Mouse (Mus musculus) E14TG2a.4 (cell line): ENCODE results near the gene Ccnl1.

Source experiments
- H3K27me3 ChIP-seq: 2 replicates; pipeline ENCODE4 v1.6.1; 2014; ENCODE audit warnings: low read length, control low read depth; ENCODE audit not compliant: insufficient read depth
- H3K36me3 ChIP-seq: 2 replicates; pipeline ENCODE4 v1.6.1; 2014; ENCODE audit warnings: low read length, control low read depth; ENCODE audit not compliant: insufficient read depth
- H3K4me1 ChIP-seq: replicated peaks from 2 replicates; pipeline ENCODE4 v1.6.1; 2014; ENCODE audit warnings: low read depth, low read length, control low read depth
- H3K4me3 ChIP-seq: replicated peaks from 2 replicates; pipeline ENCODE4 v1.5.1; 2014; ENCODE audit warnings: mild to moderate bottlenecking, low read length
- H3K9me3 ChIP-seq: 2 replicates; pipeline ENCODE4 v1.6.1; 2014; ENCODE audit warnings: low read length, control low read depth
- CTCF ChIP-seq: conservative IDR thresholded peaks from 2 replicates; pipeline ENCODE4 v1.5.1; 2014; ENCODE audit warnings: low read length
- NANOG ChIP-seq: IDR thresholded peaks from 2 replicates; pipeline ENCODE4 v1.6.1; 2014; ENCODE audit warnings: borderline replicate concordance, low read length, mixed read lengths
- POU5F1 ChIP-seq: IDR thresholded peaks from 2 replicates; pipeline ENCODE4 v1.6.1; 2014; ENCODE audit warnings: low read length, borderline replicate concordance

The Ccnl1 gene

DNA sequence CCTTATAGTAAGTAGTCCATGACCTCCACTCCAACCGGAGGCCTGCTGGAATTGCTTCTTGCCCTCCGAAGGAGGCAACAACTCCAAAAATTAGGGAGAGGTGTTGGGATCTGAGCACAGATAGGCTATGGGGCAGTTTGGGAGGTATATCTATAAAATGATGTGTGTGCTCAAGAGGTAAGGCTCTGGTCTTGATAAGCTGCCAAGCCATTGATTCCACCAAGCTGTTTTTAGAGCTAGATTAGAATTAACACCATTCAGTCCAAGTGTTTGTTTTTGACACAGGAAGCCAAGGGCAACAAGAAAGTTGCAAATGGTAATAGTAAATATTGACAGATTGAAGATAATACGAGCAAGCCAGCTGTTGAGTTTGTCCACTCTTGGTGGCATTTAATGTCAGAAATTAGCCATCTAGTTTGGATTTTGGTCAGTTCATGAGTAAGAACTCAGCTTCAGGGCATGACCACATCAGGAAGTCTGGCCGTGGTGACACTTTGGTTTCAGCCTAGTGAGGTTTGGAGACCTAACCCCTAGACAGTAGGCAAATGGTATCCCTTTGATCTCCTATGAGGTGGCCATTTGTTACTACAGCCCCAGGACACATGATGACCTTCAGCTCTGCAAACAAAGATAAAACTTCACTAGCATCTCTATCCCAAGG lies 4.4 kb upstream of the Ccnl1 start:
- Histone ChIP-seq H3K36me3 (peaks cover 9% of the 10 kb centered on the region), H3K9me3 (no peaks in the 10 kb centered on the region), H3K4me3 (no peak overlapping the region), H3K4me1 (peaks cover 17% of the 10 kb centered on the region), H3K27me3 (no peaks in the 10 kb centered on the region)
- no peak for TF ChIP-seq NANOG
- TF ChIP-seq CTCF: no peak
- TF ChIP-seq POU5F1: no peak

DNA sequence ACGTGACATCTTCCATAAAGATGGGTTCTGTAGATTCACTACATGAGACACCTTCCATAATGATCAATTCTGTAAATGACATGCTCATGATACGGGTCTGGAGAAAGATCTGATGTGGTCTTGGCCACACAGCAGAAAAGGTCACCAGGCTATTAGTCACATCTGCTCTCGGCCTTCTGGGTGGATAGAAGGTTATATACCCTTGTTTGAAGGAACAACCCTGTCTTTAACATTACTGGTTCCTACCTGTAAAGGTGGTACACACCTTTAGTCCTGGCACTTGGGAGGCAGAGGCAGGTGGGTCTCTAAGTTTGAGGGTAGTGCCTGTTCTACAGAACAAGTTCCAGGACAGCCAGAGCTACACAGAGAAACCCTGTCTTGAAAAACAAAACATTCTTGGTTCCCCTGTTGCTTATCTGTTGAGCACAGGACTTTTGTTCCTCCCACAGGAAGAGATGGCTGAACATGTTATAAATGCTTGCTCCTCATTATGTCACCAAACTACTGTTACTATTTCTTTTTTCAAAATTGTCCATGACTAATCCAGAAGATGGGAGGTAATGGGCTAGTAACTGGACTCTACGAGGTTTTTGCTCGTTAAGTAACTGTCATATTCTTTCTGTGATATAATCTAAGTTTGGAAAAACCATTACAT lies 2.4 kb upstream of the Ccnl1 start:
- Histone ChIP-seq H3K4me3 (no peak overlapping the region), H3K27me3 (no peaks in the 10 kb centered on the region), H3K4me1 (peaks cover 26% of the 10 kb centered on the region), H3K9me3 (no peaks in the 10 kb centered on the region), H3K36me3 (peaks cover 27% of the 10 kb centered on the region)
- TF ChIP-seq NANOG: no peak
- no peak for TF ChIP-seq POU5F1
- no peak for TF ChIP-seq CTCF

DNA sequence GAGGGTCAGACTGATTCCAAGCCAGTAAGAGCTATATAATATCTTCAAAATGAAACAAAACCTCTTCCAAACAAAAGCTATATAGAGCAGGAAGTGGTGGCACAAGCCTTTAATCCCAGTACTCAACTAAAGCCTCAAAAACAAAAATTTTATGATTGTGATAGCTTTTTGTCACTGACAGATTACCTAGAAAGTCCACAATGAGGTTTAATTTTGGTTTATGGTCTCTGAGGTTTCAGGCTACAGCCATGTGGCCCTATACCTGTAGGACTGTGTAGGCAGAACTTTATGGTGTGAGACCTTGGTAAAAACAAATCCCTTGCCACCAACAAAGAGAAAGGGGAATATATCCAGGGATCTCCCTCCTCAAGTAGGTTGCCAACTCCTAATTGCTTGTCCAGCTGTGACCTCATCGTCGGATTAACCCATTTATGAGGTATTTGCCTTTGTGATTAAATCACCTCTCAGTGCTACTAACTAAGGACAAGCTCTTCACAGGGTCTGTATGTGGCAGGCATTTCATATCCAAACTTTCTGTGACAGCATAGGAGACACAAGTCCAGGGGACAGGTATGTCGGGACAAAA lies 1.5 kb upstream of the Ccnl1 start:
- Histone ChIP-seq H3K4me1 (peaks cover 35% of the 10 kb centered on the region), H3K4me3 (no peak overlapping the region), H3K9me3 (no peaks in the 10 kb centered on the region), H3K27me3 (no peaks in the 10 kb centered on the region), H3K36me3 (peaks cover 36% of the 10 kb centered on the region)
- TF ChIP-seq NANOG: no peak
- no peak for TF ChIP-seq POU5F1
- no peak for TF ChIP-seq CTCF

DNA sequence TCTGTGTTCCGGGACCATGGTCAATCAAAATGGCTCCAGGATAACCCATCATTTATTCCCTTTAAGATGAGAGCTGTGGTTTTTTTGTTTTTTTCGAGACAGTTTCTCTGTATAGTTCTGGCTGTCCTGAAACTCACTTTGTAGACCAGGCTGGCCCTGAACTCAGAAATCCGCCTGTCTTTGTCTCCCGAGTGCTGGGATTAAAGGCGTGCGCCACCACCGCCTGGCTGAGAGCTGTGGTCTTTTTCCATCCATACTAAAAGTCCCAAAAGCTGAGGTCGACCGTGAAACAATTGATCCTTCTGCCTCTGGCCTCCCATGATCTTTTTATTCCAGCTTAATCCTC lies 764 bp upstream of the Ccnl1 start:
- Histone ChIP-seq H3K36me3 (peaks cover 43% of the 10 kb centered on the region), H3K4me3 (peak overlapping the region; percentile 87), H3K27me3 (no peaks in the 10 kb centered on the region), H3K9me3 (no peaks in the 10 kb centered on the region), H3K4me1 (peaks cover 42% of the 10 kb centered on the region)
- no peak for TF ChIP-seq CTCF
- TF ChIP-seq NANOG: no peak
- no peak for TF ChIP-seq POU5F1

DNA sequence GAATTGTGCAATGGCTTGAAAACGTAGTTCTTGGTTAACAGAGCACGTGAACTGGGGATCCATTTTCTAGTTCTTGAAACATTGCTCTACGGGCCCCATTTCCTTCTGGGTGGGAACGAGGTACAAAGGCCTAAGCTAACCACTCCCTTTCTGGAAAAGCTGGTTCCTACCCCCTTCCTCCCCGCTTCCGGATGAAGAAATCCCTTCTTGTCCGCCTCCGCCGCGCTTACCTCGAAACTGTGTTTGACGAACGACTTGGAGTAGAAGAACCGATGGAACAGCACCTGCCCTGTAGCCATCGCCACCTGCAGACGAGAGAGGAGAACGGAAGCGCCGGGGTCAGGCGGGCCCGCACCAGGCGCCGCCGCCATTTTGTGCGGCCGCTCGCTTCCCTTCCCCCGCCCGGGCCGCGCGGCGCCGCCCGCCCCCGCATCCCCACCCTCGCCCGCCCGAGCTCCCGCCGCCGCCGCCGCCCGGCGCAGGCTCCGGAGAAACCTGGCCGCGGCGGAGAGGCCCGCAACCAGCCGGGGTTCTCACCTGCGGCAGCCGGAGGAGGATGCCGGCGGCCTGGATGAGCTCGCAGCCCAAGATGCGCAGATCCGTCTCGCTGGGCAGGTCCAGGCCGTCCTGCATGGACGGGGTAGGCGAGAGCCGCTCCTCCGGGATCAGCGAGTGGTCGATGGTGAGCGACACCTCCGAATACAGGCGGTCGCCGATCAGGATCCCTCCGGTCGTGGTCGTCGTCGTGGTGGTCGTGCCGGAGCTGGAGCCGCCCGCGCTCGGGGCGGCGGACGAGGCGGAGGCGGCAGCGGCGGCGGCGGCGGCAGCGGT lies 563 bp downstream of the Ccnl1 start:
- Histone ChIP-seq H3K9me3 (no peaks in the 10 kb centered on the region), H3K36me3 (peaks cover 56% of the 10 kb centered on the region), H3K27me3 (no peaks in the 10 kb centered on the region), H3K4me1 (peaks cover 55% of the 10 kb centered on the region), H3K4me3 (peak overlapping the region; percentile 87)
- TF ChIP-seq CTCF (no peak), POU5F1 (no peak), NANOG (no peak)

DNA sequence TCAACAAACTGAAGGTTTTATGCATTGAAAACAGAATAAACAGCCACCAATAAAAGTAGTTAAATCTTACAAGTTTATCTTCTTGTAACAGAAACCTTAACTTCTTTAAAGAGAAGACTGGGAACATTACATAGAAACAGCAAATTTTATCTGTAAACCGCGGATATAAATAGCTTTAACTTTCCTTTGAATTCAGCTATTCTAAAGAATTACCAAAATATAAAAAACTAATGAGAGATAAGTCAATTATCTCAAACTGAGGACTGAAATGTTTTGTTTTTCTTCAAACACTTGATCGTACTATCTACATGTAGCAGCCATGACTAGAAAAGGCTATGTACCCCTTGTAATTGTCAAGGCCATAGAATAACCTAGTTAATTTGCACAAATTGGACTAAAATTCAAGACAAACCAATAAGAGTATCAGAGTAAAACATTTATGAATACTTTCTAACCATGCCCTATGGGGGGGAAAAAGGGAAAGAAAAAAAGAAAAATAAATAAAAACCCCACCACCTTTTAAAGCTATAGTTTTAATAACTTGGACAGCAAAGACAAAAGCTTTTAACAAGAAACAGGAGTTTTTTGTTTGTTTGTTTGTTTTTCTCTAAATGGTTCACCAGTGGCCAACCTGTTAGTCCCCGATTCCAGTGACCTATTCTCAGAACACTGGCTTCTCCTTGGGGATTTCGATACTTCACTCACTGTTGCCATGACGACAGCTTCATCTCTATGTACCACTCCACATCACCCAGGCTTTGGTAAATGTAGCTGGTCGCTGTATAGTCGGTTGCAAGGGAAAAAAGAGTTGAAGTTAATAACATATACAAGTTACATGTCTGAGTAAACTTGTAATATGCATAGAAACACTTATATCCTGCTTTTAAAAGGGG lies 3.3 kb downstream of the Ccnl1 start:
- peaks cover 75% of the 10 kb centered on the region for H3K4me1 ChIP-seq
- H3K36me3 ChIP-seq: peaks cover 77% of the 10 kb centered on the region
- peak overlapping the region; percentile 87 for H3K4me3 ChIP-seq
- H3K9me3 ChIP-seq: no peaks in the 10 kb centered on the region
- H3K27me3 ChIP-seq: no peaks in the 10 kb centered on the region
- TF ChIP-seq CTCF (no peak), NANOG (no peak), POU5F1 (no peak)

DNA sequence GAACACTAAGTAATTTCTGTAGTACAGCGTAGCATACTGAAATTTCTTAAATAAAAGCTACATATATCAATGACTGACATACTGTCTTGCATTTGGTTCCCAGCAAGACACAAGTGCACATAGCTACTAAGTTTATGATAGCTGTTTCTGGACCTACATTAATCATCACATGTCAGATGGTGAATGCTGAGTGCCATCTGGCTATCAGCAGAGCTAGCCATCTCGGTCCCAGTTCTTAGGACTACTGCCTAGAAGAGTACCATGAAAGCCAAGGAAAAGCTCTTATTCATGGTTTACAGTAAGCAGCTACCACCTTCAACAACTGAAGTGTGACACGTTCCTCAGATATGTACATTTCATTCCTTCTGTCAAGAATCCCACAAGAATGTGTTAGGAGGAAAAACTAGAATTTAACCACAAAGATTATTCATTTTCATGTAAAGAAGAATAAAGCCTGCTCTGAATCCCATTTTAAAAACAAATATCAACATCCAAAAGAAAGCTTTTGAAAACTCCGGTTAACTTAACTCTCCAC lies 7.2 kb downstream of the Ccnl1 start:
- H3K36me3 ChIP-seq: peaks cover 99% of the 10 kb centered on the region
- peaks cover 59% of the 10 kb centered on the region for H3K4me1 ChIP-seq
- H3K27me3 ChIP-seq: no peaks in the 10 kb centered on the region
- H3K9me3 ChIP-seq: no peaks in the 10 kb centered on the region
- TF ChIP-seq CTCF (no peak), NANOG (no peak), POU5F1 (no peak)
- H3K4me3 ChIP-seq: no peak overlapping the region

DNA sequence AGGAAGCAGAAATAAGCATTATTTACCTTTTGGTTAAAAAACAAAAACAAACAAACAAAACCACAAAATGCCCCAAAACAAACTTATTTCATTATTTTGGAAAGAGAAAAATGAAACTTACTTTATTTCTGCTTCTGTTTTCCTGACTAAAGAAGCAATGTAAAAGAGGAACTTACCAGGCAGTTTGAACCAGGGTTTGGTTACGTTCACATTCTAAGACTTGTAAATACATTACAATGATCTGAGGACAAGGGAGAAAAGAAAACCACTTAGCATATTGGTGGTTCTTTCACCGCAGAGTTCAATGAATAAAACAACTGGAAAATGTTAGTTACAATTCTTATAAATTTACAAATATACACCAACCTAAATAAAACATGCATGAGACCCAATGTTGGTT lies 7.7 kb downstream of the Ccnl1 start:
- H3K4me1 ChIP-seq: peaks cover 53% of the 10 kb centered on the region
- no peak overlapping the region for H3K4me3 ChIP-seq
- TF ChIP-seq POU5F1 (no peak), CTCF (no peak), NANOG (no peak)
- H3K9me3 ChIP-seq: no peaks in the 10 kb centered on the region
- H3K36me3 ChIP-seq: peaks cover 99% of the 10 kb centered on the region
- H3K27me3 ChIP-seq: no peaks in the 10 kb centered on the region
